Mouse (Mus musculus) ES-E14 (cell line): ENCODE data around the gene Clmn. TPM values are rescaled to one million over a fixed set of nuclear protein-coding genes. Genes with fewer than 3 reads are reported as not detected.

ENCODE experiments used
- DNase-seq: peaks from one replicate; pipeline ENCODE4 v3.0.0-alpha.2; 2013; ENCODE audit warnings: low read depth, low spot score
- H3K27ac ChIP-seq: 2 replicates; pipeline ENCODE4 v1.5.1; 2012; ENCODE audit warnings: low read depth, mild to moderate bottlenecking, low read length, moderate library complexity, mixed read lengths; ENCODE audit not compliant: poor library complexity, insufficient read depth, severe bottlenecking
- H3K36me3 ChIP-seq: 2 replicates; pipeline ENCODE4 v1.6.1; 2012; ENCODE audit warnings: mild to moderate bottlenecking, low read length, moderate library complexity, mixed read lengths; ENCODE audit not compliant: control insufficient read depth, poor library complexity, insufficient read depth, severe bottlenecking
- H3K4me1 ChIP-seq, 2 experiments: fragments of 150-350 bp in 1 of 2; sonication (generic) in 1 of 2; 2 replicates each; pipeline ENCODE4 v1.6.1; 2012; ENCODE audit warnings: low read length in 2 of 2, mild to moderate bottlenecking in 1 of 2, mixed read lengths in 1 of 2; ENCODE audit not compliant: control insufficient read depth in 2 of 2, insufficient read depth in 2 of 2, poor library complexity in 1 of 2
- H3K4me3 ChIP-seq, 2 experiments: fragments of 150-350 bp in 1 of 2; sonication (generic) in 1 of 2; 2 replicates each; pipeline ENCODE4 v1.5.1; 2012; ENCODE audit warnings: low read length in 2 of 2, low read depth in 1 of 2, mild to moderate bottlenecking in 1 of 2, mixed read lengths in 1 of 2; ENCODE audit not compliant: insufficient read depth in 1 of 2, poor library complexity in 1 of 2, severe bottlenecking in 1 of 2
- H3K9ac ChIP-seq: 2 replicates; pipeline ENCODE4 v1.6.1; 2012; ENCODE audit warnings: low read depth, mild to moderate bottlenecking, low read length, mixed read lengths; ENCODE audit not compliant: poor library complexity, insufficient read depth, severe bottlenecking
- H3K9me3 ChIP-seq: fragments of 150-350 bp; sonication (generic); 2 replicates; pipeline ENCODE4 v1.6.1; 2012; ENCODE audit warnings: low read depth, mild to moderate bottlenecking, low read length; ENCODE audit not compliant: control insufficient read depth, insufficient read depth
- CHD2 ChIP-seq: IDR thresholded peaks from 2 replicates; pipeline ENCODE4 v1.6.1; 2014; ENCODE audit warnings: mild to moderate bottlenecking, low read depth, low read length, inconsistent platforms
- HCFC1 ChIP-seq: IDR thresholded peaks from 2 replicates; pipeline ENCODE4 v1.6.1; 2012; ENCODE audit warnings: low read length, inconsistent platforms, borderline replicate concordance; ENCODE audit not compliant: insufficient read depth
- MAFK ChIP-seq: IDR thresholded peaks from 2 replicates; pipeline ENCODE4 v1.6.1; 2014; ENCODE audit warnings: mild to moderate bottlenecking, low read depth, low read length, inconsistent platforms; ENCODE audit not compliant: insufficient read depth
- ZC3H11A ChIP-seq: IDR thresholded peaks from 2 replicates; pipeline ENCODE4 v1.6.1; 2012; ENCODE audit warnings: low read depth, mild to moderate bottlenecking, inconsistent platforms, low read length, borderline replicate concordance
- ZNF384 ChIP-seq: IDR thresholded peaks from 2 replicates; pipeline ENCODE4 v1.6.1; 2012; ENCODE audit warnings: low read depth, low read length, inconsistent platforms
- in situ Hi-C, 2 experiments: fragments of 600-800 bp; cut with MboI; formaldehyde crosslinking; loops; one replicate each; pipeline ENCODE4 v1.15.1; 2025; ENCODE audit warnings: low sequenced_read_pairs in 2 of 2, inconsistent platforms in 1 of 2; ENCODE audit not compliant: unreplicated experiment in 2 of 2
- total RNA-seq: library from RNA; depleted of rRNA; stranded (reverse); fragments of 300-350 nt; gene quantifications from 2 replicates; pipeline ENCODE4 v1.2.3, GENCODE M21; 2012

Gene Clmn
- total RNA-seq, 1 experiment: 3.1 TPM

- no peak for DNase-seq
- no peaks in the 10 kb centered on the region for H3K9me3 ChIP-seq
- H3K9ac ChIP-seq: no peak overlapping the region
- H3K36me3 ChIP-seq: no peaks in the 10 kb centered on the region
- in situ Hi-C loops: no loop called here
- TF ChIP-seq MAFK (no peak), CHD2 (no peak), ZNF384 (no peak), ZC3H11A (no peak), HCFC1 (no peak)
- no peak overlapping the region for H3K27ac ChIP-seq
- H3K4me1 ChIP-seq: peaks cover 0 to 7% of the 10 kb centered on the region in 2 experiments; a peak in 1 of 4 replicates
- no peak overlapping the region for H3K4me3 ChIP-seq
Observed at GRCm38 (mm10) chr12:104886104-104886503, 21.2 kb upstream of the Clmn start.

GRCm38 (mm10) chr12:104882533-104882932 is 17.7 kb upstream of the Clmn start:
- in situ Hi-C loops: no loop called here
- H3K9me3 ChIP-seq: no peaks in the 10 kb centered on the region
- no peak for TF ChIP-seq ZNF384
- TF ChIP-seq ZC3H11A: no peak
- no peak for TF ChIP-seq HCFC1
- TF ChIP-seq MAFK: no peak
- no peak for TF ChIP-seq CHD2
- no peak overlapping the region for H3K27ac ChIP-seq
- H3K4me1 ChIP-seq: peaks cover 0 to 21% of the 10 kb centered on the region in 2 experiments; a peak in 1 of 4 replicates
- no peak overlapping the region for H3K4me3 ChIP-seq
- no peaks in the 10 kb centered on the region for H3K36me3 ChIP-seq
- no peak overlapping the region for H3K9ac ChIP-seq
- DNase-seq: no peak

GRCm38 (mm10) chr12:104882061-104882460 is 17.2 kb upstream of the Clmn start:
- no peak overlapping the region for H3K27ac ChIP-seq
- in situ Hi-C loops: no loop called here
- no peak overlapping the region for H3K9ac ChIP-seq
- H3K36me3 ChIP-seq: no peaks in the 10 kb centered on the region
- peaks cover 0 to 21% of the 10 kb centered on the region in 2 experiments; a peak in 1 of 4 replicates for H3K4me1 ChIP-seq
- no peak for DNase-seq
- H3K4me3 ChIP-seq: no peak overlapping the region
- TF ChIP-seq ZNF384 (no peak), CHD2 (no peak), MAFK (no peak), ZC3H11A (no peak), HCFC1 (no peak)
- no peaks in the 10 kb centered on the region for H3K9me3 ChIP-seq

GRCm38 (mm10) chr12:104881518-104882060 is 16.7 kb upstream of the Clmn start:
- Histone ChIP-seq H3K4me3 (no peak overlapping the region), H3K4me1 (peaks cover 0 to 21% of the 10 kb centered on the region in 2 experiments; a peak in 1 of 4 replicates), H3K9ac (no peak overlapping the region), H3K9me3 (no peaks in the 10 kb centered on the region), H3K27ac (no peak overlapping the region), H3K36me3 (no peaks in the 10 kb centered on the region)
- DNase-seq: no peak
- no peak for TF ChIP-seq MAFK
- no peak for TF ChIP-seq HCFC1
- no peak for TF ChIP-seq CHD2
- TF ChIP-seq ZNF384: no peak
- TF ChIP-seq ZC3H11A: no peak
- in situ Hi-C loops: no loop called here

- Histone ChIP-seq H3K9ac (no peak overlapping the region), H3K4me1 (peaks cover 0 to 21% of the 10 kb centered on the region in 2 experiments; a peak in 1 of 4 replicates), H3K36me3 (no peaks in the 10 kb centered on the region), H3K27ac (no peak overlapping the region), H3K9me3 (no peaks in the 10 kb centered on the region), H3K4me3 (no peak overlapping the region)
- in situ Hi-C loops: no loop called here
- DNase-seq: no peak
- TF ChIP-seq MAFK (no peak), CHD2 (no peak), ZNF384 (no peak), ZC3H11A (no peak)
Observed at GRCm38 (mm10) chr12:104880367-104880766, 15.5 kb upstream of the Clmn start.
